Mouse (Mus musculus) heart, postnatal 4 days (tissue): ENCODE results near the gene Tmem189. TPM values are rescaled to one million over a fixed set of nuclear protein-coding genes. Genes with fewer than 3 reads are reported as not detected.
A peak's percentile ranks its signal among the peaks of the same experiment; 100 is the strongest.
"Not testable (repeated sequence)": the region's sequence is repeated elsewhere in the genome, so short reads cannot be mapped to it uniquely, and the experiment has no call there.

Source experiments
- DNase-seq: peaks from one replicate; pipeline ENCODE4 v3.0.0; 2021
- total RNA-seq, 2 experiments: library from RNA; stranded (reverse); gene quantifications; 2 replicates each; pipeline ENCODE4 v1.2.3; 2021

Tmem189 gene
- total RNA-seq, 2 experiments from 2014 or later, result 41.1 to 41.6 TPM

DNA sequence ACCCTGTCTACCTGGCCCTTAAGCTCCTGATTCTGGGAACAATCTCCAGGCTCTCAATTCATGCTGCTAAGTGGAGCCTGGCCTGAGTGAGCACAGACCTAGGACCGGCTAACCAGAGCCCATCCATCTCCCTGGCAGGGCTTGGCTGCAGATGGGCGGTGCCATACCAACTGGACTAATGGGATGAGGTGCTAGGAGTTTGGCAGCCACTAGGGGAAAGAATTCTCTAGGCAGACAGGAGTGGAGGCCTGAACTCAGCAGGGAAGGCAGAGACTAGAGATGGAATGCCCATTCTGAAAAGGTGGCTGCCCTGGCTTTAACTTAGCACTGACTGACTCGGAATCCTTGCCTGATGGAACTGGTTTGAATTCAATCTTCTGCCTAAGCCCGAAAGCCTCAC, 43.2 kb downstream of the Tmem189 start:
- no peak for DNase-seq

- not testable (repeated sequence) for DNase-seq
Observed at GRCm38 (mm10) chr2:167643356-167644052, 46.1 kb downstream of the Tmem189 start.

DNA sequence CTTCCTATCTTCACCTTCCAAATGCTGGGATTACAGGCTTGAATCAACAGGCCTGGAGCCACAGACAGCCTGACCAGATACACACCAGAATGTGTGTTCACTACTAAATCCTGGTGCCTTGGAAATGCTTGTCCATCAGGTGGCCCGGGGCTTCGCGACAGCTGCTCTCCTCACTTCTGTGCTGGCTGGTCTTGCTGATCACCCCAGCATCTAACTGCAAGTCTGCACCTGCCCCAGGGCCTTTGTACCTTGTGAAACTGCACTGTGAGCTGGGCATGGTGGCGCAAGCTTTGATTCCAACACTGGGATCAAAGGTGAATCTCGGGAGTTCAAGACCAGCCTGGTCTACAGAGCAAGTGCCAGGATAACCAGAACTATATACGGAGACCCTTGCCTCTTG, 47.5 kb downstream of the Tmem189 start:
- DNase-seq, result no peak

- peak; percentile 72 for DNase-seq
Observed at GRCm38 (mm10) chr2:167641337-167641736, 48.3 kb downstream of the Tmem189 start.

GRCm38 (mm10) chr2:167640279-167640678, 49.3 kb downstream of the Tmem189 start:
- DNase-seq, result peak; percentile 62

DNA sequence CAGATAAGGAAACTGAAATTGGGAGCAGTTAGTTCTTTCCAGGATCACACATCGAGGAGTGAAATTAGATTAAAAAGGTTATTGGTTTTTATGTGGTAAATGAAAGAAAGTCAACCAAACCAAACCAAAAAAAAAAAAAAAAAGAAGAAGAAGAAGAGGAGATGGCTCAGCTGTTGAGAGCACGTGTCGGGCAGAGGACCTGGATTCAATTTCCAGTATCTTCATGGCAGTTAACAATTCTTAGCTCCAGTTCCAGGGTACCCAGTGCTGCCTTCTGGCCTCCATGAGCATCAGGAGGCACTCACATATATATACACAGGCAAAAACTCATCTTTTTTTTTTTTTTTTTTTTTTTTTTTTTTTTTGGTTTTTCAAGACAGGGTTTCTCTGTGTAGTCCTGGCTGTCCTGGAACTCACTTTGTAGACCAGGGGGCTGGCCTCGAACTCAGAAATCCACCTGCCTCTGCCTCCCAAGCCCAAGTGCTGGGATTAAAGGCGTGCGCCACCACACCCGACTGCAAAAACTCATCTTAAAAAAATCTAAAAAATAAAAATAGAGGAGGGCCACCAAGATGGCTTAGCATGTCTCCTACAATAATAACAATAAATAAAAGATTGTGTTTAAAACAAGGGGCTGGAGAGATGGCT, 54.6 kb downstream of the Tmem189 start:
- DNase-seq, result no peak

DNA sequence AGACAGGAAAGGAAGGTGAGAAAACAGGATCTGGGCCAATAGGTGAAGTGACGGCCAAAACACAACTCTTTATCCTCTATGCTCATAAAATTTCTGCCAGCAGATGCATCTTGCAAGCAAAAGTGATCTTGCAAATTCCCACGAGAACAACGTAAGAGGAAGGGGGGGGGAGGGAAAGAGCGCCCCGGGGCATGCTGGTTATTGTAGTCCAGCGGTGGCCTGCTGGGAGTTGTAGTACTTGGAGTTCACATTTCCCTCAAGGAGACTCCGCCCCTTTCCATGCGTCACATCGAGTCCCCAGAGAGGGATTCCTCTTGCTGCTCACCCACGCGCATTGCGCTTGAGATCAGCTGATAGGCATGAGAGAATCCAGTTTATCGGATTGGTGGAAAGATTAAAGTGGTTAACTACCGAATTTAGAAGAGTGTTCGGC, 55.3 kb downstream of the Tmem189 start:
- peak; percentile 94 for DNase-seq

GRCm38 (mm10) chr2:167633537-167633872, 56.1 kb downstream of the Tmem189 start:
- DNase-seq, result no peak

DNA sequence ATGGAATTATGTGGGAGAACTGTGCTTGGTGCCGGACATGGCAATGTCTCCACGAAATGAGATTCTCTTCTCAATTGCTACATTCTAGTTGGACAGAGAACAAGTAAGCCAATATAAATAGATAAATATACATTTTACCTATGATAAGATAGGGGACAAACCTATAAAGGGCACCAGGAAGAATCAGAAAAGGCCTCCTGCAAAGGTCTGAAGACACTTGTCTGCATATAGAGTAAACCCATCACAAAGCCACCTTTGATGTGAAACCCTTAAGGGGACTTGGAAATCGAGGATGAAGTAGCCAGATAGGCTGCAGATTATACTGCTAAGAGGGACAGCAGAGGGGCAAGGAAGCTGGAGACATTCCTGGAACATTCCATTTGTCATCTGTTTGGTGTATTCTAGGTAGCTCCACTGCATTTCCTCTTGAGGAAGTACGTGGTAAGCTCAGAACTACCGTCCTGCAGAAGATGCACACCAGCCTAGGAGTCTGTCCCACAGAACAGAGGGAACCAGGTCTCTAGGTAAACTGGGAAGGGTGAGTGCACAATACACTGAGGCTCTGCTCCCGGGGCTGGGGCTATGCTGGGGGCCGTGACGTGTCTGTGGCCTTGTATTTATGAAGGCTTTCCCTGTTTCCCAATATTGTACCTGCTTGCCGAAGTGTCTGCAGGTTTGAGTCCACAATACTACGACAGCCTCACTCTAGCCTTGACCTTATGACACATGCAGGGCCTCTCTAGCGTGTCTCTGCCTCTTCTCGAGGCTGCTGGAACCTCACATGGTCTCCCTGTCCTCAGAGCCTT, 56.7 kb downstream of the Tmem189 start:
- no peak for DNase-seq

GRCm38 (mm10) chr2:167631591-167632448, 57.8 kb downstream of the Tmem189 start, which contains the start of gene Ube2v1:
TSS of gene Ube2v1 (minus strand) at chr2:167632095.
- DNase-seq, result peak; percentile 99

GRCm38 (mm10) chr2:167631181-167631590, 58.4 kb downstream of the Tmem189 start:
- DNase-seq, result no peak

GRCm38 (mm10) chr2:167630421-167630820, 59.2 kb downstream of the Tmem189 start:
- no peak for DNase-seq

- no peak for DNase-seq
Observed at GRCm38 (mm10) chr2:167629665-167630209, 59.9 kb downstream of the Tmem189 start.

DNA sequence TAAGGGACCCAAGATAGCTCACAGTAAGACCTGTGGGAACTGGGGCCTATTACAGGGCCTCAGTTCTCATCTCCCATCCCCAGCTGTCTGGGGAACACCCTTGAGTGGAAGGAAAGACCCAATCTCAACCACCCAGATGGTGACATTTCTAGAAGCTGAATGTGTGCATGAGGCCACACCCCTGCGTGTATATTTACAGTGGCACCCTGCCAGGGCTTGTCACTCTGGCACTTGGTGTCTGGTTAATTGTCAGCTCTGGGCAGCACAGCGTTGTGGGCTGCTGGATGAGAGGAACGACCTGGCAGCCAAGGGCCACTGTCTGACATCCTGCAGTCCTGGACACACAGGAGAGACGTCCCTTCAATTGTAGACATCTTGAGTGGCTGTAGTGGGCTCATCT, 60.8 kb downstream of the Tmem189 start:
- DNase-seq, result peak; percentile 69

GRCm38 (mm10) chr2:167627019-167627418, 62.6 kb downstream of the Tmem189 start:
- no peak for DNase-seq

DNA sequence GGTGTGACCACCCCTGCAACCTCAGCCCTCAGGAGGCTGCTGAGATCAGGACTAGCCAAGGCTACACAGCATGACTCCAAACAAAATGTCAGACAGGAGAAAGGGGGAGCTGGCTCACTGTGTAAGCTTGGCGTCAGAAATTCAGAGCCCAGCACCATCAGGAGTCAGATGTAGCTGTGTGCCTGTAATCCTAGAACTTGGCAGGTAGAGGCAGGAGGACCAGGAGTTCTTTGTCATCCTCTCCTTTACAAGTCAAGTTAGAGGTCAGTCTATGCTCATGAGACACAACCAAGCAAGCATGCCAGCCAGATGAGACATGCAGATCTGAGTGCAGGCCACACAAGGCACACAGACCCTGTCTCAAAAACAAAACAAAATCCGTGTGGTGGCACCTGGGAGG, 64.0 kb downstream of the Tmem189 start:
- no peak for DNase-seq

- no peak for DNase-seq
Observed at GRCm38 (mm10) chr2:167624368-167625075, 65.1 kb downstream of the Tmem189 start.

DNA sequence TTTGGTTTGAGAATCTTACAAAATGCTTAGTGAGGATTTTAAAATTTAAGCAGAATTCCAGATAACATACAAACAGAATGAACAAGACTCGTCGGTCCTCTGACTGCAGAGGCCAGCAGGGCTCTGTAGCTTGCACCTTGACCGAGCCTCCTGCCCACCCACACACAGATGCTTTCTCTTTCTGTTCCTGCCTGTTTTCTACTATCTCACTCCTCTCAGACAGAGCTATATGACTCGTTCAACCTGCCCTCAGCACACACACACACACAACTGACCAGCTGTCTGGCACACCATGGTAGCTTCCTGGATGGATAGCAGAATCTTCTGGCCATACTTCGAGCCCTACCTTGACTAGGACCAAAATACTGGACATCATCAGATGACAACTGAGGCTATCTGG, 66.7 kb downstream of the Tmem189 start:
- DNase-seq, result no peak

DNA sequence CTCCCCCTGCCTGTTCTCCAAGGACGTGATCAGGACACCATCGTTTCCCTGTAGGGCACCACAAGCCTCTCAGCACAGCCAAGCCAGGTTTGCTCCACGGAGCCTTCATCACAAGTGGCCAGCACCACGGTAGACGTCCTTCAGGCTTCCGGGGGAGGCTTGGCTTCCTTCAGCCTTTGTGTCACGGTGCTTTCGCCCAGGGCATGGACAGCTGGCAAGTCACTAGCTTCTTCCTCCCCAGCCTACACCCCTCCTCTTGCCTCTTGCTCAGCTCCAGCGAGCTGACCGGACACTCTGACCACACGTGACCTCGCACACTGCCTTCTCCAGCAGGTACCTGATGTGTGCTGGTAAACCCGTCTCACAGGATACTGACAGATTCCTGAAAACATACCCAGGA, 67.3 kb downstream of the Tmem189 start:
- DNase-seq, result no peak

DNA sequence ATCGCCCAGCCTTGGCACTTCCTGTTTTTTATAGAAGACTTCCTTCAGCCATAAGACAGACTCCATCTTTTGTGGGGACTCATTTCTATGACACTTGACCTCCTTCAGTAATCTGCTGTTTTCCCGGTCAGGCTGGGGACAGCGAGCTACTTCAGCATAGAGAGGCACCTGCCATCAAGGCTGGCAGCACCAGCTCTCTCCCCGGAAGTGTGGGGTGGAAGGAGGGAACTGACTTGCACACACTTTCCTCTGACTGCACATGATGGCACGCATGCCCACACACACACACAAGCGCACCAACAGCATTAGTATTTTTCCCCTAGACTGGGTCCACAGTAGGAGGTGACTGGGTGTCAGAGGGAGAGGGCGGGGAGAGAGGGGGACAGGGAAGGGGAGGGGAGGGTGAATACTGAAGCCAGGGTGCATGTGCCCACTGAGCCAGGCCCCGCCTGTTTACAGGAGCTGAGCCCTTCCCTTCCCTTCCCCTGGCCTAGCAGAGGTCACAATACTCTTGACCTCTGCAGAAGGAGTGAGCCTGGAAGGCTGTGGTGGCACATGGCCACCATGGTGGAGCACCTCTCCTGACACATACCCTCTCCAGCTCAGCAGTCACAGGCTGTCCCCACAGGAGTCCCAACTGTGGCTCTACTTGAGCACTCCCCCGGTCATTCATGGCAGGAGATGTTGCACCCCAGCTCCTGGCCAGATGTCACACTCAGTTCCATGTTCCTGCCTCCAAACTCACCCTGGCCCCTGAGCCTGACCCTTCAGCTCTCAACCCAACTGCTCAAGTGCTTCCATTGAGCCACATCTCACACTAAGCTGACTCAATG, 68.2 kb downstream of the Tmem189 start:
- DNase-seq, result no peak
